Mouse (Mus musculus): ENCODE data around the gene Kars. TPM values are rescaled to one million over a fixed set of nuclear protein-coding genes. Genes with fewer than 3 reads are reported as not detected.

The Kars gene
- polyA plus RNA-seq, 1 experiment from 2014 or later, result 176 TPM

- H3K36me3 ChIP-seq (ENCODE audit: control insufficient read depth, insufficient read depth, low read length), result peaks cover 10% of the 10 kb centered on the region
- no peaks in the 10 kb centered on the region for H3K27me3 ChIP-seq (ENCODE audit: control insufficient read depth, insufficient read depth, low read length)
Measured at GRCm38 (mm10) chr8:111947954-111948353, 63.2 kb downstream of the Kars start.

GRCm38 (mm10) chr8:111947144-111947543 lies 64.0 kb downstream of the Kars start:
- no peak overlapping the region for H3K9ac ChIP-seq (ENCODE audit: low read depth, low read length)
- H3K4me2 ChIP-seq, result no peak overlapping the region
- no peaks in the 10 kb centered on the region for H3K4me1 ChIP-seq (ENCODE audit: control insufficient read depth, insufficient read depth, low read length)
- no peak overlapping the region for H3K4me3 ChIP-seq (ENCODE audit: low read depth, low read length)
- WGBS (ENCODE audit: insufficient replicate concordance), result 85% methylated on average over 2 of the region's 2 CpGs
- no peaks in the 10 kb centered on the region for H3K9me3 ChIP-seq (replicated peaks; ENCODE audit: control insufficient read depth, low read length)
- H3K27ac ChIP-seq (ENCODE audit: low read depth, low read length), result no peak overlapping the region
- no peak for ATAC-seq (replicated peaks; ENCODE audit: insufficient number of reproducible peaks, low FRiP score, low TSS enrichment)
- H3K27me3 ChIP-seq (ENCODE audit: control insufficient read depth, insufficient read depth, low read length), result no peaks in the 10 kb centered on the region
- peaks cover 10% of the 10 kb centered on the region for H3K36me3 ChIP-seq (ENCODE audit: control insufficient read depth, insufficient read depth, low read length)

More at GRCm38 (mm10) chr8:111947954-111948353, 63.2 kb downstream of the Kars start:
- ATAC-seq (replicated peaks; ENCODE audit: insufficient number of reproducible peaks, low FRiP score, low TSS enrichment), result no peak
- Histone ChIP-seq H3K9ac (ENCODE audit: low read depth, low read length) (no peak overlapping the region), H3K27ac (ENCODE audit: low read depth, low read length) (no peak overlapping the region), H3K4me2 (no peak overlapping the region), H3K4me1 (ENCODE audit: control insufficient read depth, insufficient read depth, low read length) (no peaks in the 10 kb centered on the region), H3K9me3 (replicated peaks; ENCODE audit: control insufficient read depth, low read length) (no peaks in the 10 kb centered on the region), H3K4me3 (ENCODE audit: low read depth, low read length) (no peak overlapping the region)
- WGBS (ENCODE audit: insufficient replicate concordance), result 90% methylated on average over 8 of the region's 8 CpGs

GRCm38 (mm10) chr8:111943544-111943943 lies 67.6 kb downstream of the Kars start:
- H3K36me3 ChIP-seq (ENCODE audit: control insufficient read depth, insufficient read depth, low read length), result peaks cover 7% of the 10 kb centered on the region; the same call in 1 of the 2 replicates

More at GRCm38 (mm10) chr8:111943544-111943943, 67.6 kb downstream of the Kars start:
- Histone ChIP-seq H3K4me2 (no peak overlapping the region), H3K4me1 (ENCODE audit: control insufficient read depth, insufficient read depth, low read length) (peaks cover 8% of the 10 kb centered on the region), H3K27ac (ENCODE audit: low read depth, low read length) (no peak overlapping the region), H3K9me3 (replicated peaks; ENCODE audit: control insufficient read depth, low read length) (no peaks in the 10 kb centered on the region), H3K4me3 (ENCODE audit: low read depth, low read length) (no peak overlapping the region), H3K27me3 (ENCODE audit: control insufficient read depth, insufficient read depth, low read length) (no peaks in the 10 kb centered on the region), H3K9ac (ENCODE audit: low read depth, low read length) (no peak overlapping the region)
- 92% methylated on average over 2 of the region's 2 CpGs for WGBS (ENCODE audit: insufficient replicate concordance)
- ATAC-seq (replicated peaks; ENCODE audit: insufficient number of reproducible peaks, low FRiP score, low TSS enrichment), result no peak

Other genes starting within 250 kb of the Kars start
- 163 and 173 TPM in 2 replicates for gene Cfdp1, start 157.0 kb downstream of the Kars start, polyA plus RNA-seq (2014; fragmentation: Nextera tagmentation; extraction: Ambion mirVana)
- 4.5 and 5.8 TPM in 2 replicates for gene Tmem170, start 134.6 kb downstream of the Kars start, polyA plus RNA-seq (2014; fragmentation: Nextera tagmentation; extraction: Ambion mirVana)
- gene Chst5, start 100.9 kb downstream of the Kars start, polyA plus RNA-seq (2014; fragmentation: Nextera tagmentation; extraction: Ambion mirVana), result 0.99 TPM in 1 of 2 replicates, not detected in the other
- gene Tmem231, start 77.4 kb downstream of the Kars start, polyA plus RNA-seq (2014; fragmentation: Nextera tagmentation; extraction: Ambion mirVana), result 5.0 and 5.6 TPM in 2 replicates
- 177 and 191 TPM in 2 replicates for gene Gabarapl2, start 70.6 kb downstream of the Kars start, polyA plus RNA-seq (2014; fragmentation: Nextera tagmentation; extraction: Ambion mirVana)
- 6.1 and 7.1 TPM in 2 replicates for gene Adat1, start 19.0 kb downstream of the Kars start, polyA plus RNA-seq (2014; fragmentation: Nextera tagmentation; extraction: Ambion mirVana)
- 16.7 and 18.5 TPM in 2 replicates for gene Terf2ip, start 75 bp upstream of the Kars start, polyA plus RNA-seq (2014; fragmentation: Nextera tagmentation; extraction: Ambion mirVana)
- gene Gm6793, start 3.7 kb upstream of the Kars start, polyA plus RNA-seq (2014; fragmentation: Nextera tagmentation; extraction: Ambion mirVana), result 0.37 TPM in 1 of 2 replicates, not detected in the other

All from heart, embryonic 11.5 days (tissue).